Mouse (Mus musculus): ENCODE measurements around the gene Tnfrsf1b. TPM values are rescaled to one million over a fixed set of nuclear protein-coding genes. Genes with fewer than 3 reads are reported as not detected.

The Tnfrsf1b gene
- polyA plus RNA-seq, 1 experiment from 2014 or later: 3.2 TPM

- Histone ChIP-seq H3K27ac (ENCODE audit: low read length) (no peak overlapping the region), H3K9ac (replicated peaks; ENCODE audit: low read depth, low read length) (no peak overlapping the region), H3K9me3 (ENCODE audit: control insufficient read depth, low read depth, low read length) (no peaks in the 10 kb centered on the region), H3K36me3 (ENCODE audit: control insufficient read depth, insufficient read depth, low read length) (no peaks in the 10 kb centered on the region), H3K4me1 (ENCODE audit: control insufficient read depth, insufficient read depth, low read length) (no peaks in the 10 kb centered on the region), H3K27me3 (ENCODE audit: control insufficient read depth, insufficient read depth, low read length) (peaks cover 8% of the 10 kb centered on the region; the same call in 1 of the 2 replicates), H3K4me3 (ENCODE audit: low read depth, low read length) (no peak overlapping the region), H3K4me2 (replicated peaks; ENCODE audit: low read depth, low read length) (no peak overlapping the region)
- ATAC-seq (ENCODE audit: insufficient number of reproducible peaks, insufficient read depth, low FRiP score, low read depth): no peak
- WGBS: 79% methylated on average over 4 of the region's 4 CpGs
Observed at GRCm38 (mm10) chr4:145250002-145250401, 3.3 kb upstream of the Tnfrsf1b start.

- Histone ChIP-seq H3K4me3 (ENCODE audit: low read depth, low read length) (no peak overlapping the region), H3K4me1 (ENCODE audit: control insufficient read depth, insufficient read depth, low read length) (no peaks in the 10 kb centered on the region), H3K27me3 (ENCODE audit: control insufficient read depth, insufficient read depth, low read length) (peaks cover 13% of the 10 kb centered on the region; the same call in 1 of the 2 replicates), H3K9me3 (ENCODE audit: control insufficient read depth, low read depth, low read length) (no peaks in the 10 kb centered on the region), H3K9ac (replicated peaks; ENCODE audit: low read depth, low read length) (no peak overlapping the region), H3K4me2 (replicated peaks; ENCODE audit: low read depth, low read length) (no peak overlapping the region), H3K36me3 (ENCODE audit: control insufficient read depth, insufficient read depth, low read length) (no peaks in the 10 kb centered on the region), H3K27ac (ENCODE audit: low read length) (no peak overlapping the region)
- WGBS: 63% methylated on average over 2 of the region's 2 CpGs
- ATAC-seq (ENCODE audit: insufficient number of reproducible peaks, insufficient read depth, low FRiP score, low read depth): no peak
Observed at GRCm38 (mm10) chr4:145247556-145247955, 886 bp upstream of the Tnfrsf1b start.

DNA sequence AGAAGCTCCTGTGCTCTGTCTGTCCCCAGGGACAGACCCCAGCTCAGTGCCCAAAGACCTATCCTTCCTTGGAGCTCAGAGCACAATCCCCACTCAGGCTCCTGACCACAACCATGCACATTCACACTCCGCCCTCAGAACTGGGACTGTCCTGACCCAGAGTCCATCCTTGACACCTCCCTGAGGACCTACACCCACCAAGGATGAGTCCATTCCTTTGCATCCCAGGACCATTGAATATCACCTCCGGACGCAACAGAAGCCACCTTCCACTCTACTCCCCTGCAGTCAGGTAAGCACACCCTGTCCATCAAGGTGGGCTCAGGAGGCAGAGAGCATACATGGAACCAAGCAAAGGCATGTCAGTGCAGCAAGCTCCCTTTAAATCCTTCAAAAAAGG, 1.1 kb downstream of the Tnfrsf1b start:
- no peak for ATAC-seq (ENCODE audit: insufficient number of reproducible peaks, insufficient read depth, low FRiP score, low read depth)
- Histone ChIP-seq H3K9me3 (ENCODE audit: control insufficient read depth, low read depth, low read length) (no peaks in the 10 kb centered on the region), H3K9ac (replicated peaks; ENCODE audit: low read depth, low read length) (no peak overlapping the region), H3K27me3 (ENCODE audit: control insufficient read depth, insufficient read depth, low read length) (peaks cover 13% of the 10 kb centered on the region; the same call in 1 of the 2 replicates), H3K4me3 (ENCODE audit: low read depth, low read length) (peak overlapping the region; percentile 38; the same call in 1 of the 2 replicates), H3K27ac (ENCODE audit: low read length) (no peak overlapping the region), H3K4me2 (replicated peaks; ENCODE audit: low read depth, low read length) (no peak overlapping the region), H3K36me3 (ENCODE audit: control insufficient read depth, insufficient read depth, low read length) (no peaks in the 10 kb centered on the region), H3K4me1 (ENCODE audit: control insufficient read depth, insufficient read depth, low read length) (no peaks in the 10 kb centered on the region)
- WGBS: 90% methylated on average over 3 of the region's 3 CpGs

DNA sequence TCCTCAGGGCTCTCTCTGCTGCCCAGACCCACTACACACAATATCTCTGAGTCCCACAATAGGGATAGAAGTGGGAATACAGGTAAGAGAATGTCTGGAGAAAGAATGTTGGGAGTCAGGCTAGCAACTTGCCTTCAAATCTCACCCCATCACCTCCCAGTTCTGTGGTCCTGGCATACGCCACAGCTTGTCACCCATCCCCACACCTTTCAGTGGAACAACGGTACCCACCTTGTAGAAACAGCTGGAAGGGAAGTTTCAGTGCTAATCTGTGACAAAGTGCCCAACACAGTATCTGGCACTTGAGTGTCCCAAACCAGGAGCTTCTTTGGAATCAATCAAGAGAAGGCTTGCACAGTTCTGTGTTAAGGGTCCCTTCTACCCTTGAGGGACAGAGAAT, 2.0 kb downstream of the Tnfrsf1b start:
- no peak overlapping the region for H3K4me2 ChIP-seq (replicated peaks; ENCODE audit: low read depth, low read length)
- no peak for ATAC-seq (ENCODE audit: insufficient number of reproducible peaks, insufficient read depth, low FRiP score, low read depth)
- H3K9ac ChIP-seq (replicated peaks; ENCODE audit: low read depth, low read length): no peak overlapping the region
- WGBS: 85% methylated on average over 2 of the region's 2 CpGs
- no peaks in the 10 kb centered on the region for H3K9me3 ChIP-seq (ENCODE audit: control insufficient read depth, low read depth, low read length)
- peaks cover 13% of the 10 kb centered on the region; the same call in 1 of the 2 replicates for H3K27me3 ChIP-seq (ENCODE audit: control insufficient read depth, insufficient read depth, low read length)
- H3K36me3 ChIP-seq (ENCODE audit: control insufficient read depth, insufficient read depth, low read length): no peaks in the 10 kb centered on the region
- H3K4me1 ChIP-seq (ENCODE audit: control insufficient read depth, insufficient read depth, low read length): peaks cover 4% of the 10 kb centered on the region; the same call in 1 of the 2 replicates
- no peak overlapping the region for H3K4me3 ChIP-seq (ENCODE audit: low read depth, low read length)
- no peak overlapping the region for H3K27ac ChIP-seq (ENCODE audit: low read length)

- no peak overlapping the region for H3K27ac ChIP-seq (ENCODE audit: low read length)
Observed at GRCm38 (mm10) chr4:145242719-145243350, 3.8 kb downstream of the Tnfrsf1b start.

GRCm38 (mm10) chr4:145240723-145241231, 5.9 kb downstream of the Tnfrsf1b start:
- Histone ChIP-seq H3K27me3 (ENCODE audit: control insufficient read depth, insufficient read depth, low read length) (0 out of 2 replicates have a peak, but pooled peaks cover 5% of the 10 kb centered on the region), H3K9me3 (ENCODE audit: control insufficient read depth, low read depth, low read length) (no peaks in the 10 kb centered on the region), H3K9ac (replicated peaks; ENCODE audit: low read depth, low read length) (no peak overlapping the region), H3K27ac (ENCODE audit: low read length) (no peak overlapping the region), H3K4me1 (ENCODE audit: control insufficient read depth, insufficient read depth, low read length) (peaks cover 10% of the 10 kb centered on the region; the same call in 1 of the 2 replicates), H3K4me2 (replicated peaks; ENCODE audit: low read depth, low read length) (no peak overlapping the region), H3K36me3 (ENCODE audit: control insufficient read depth, insufficient read depth, low read length) (no peaks in the 10 kb centered on the region), H3K4me3 (ENCODE audit: low read depth, low read length) (no peak overlapping the region)
- 74% methylated on average over 4 of the region's 4 CpGs for WGBS
- ATAC-seq (ENCODE audit: insufficient number of reproducible peaks, insufficient read depth, low FRiP score, low read depth): no peak

More at GRCm38 (mm10) chr4:145242719-145243350, 3.8 kb downstream of the Tnfrsf1b start:
- no peak overlapping the region for H3K9ac ChIP-seq (replicated peaks; ENCODE audit: low read depth, low read length)
- no peaks in the 10 kb centered on the region for H3K9me3 ChIP-seq (ENCODE audit: control insufficient read depth, low read depth, low read length)
- H3K4me3 ChIP-seq (ENCODE audit: low read depth, low read length): no peak overlapping the region
- H3K36me3 ChIP-seq (ENCODE audit: control insufficient read depth, insufficient read depth, low read length): no peaks in the 10 kb centered on the region
- H3K4me2 ChIP-seq (replicated peaks; ENCODE audit: low read depth, low read length): no peak overlapping the region
- WGBS: 62% methylated on average over 1 of the region's 1 CpGs
- peaks cover 13% of the 10 kb centered on the region; the same call in 1 of the 2 replicates for H3K27me3 ChIP-seq (ENCODE audit: control insufficient read depth, insufficient read depth, low read length)
- H3K4me1 ChIP-seq (ENCODE audit: control insufficient read depth, insufficient read depth, low read length): peaks cover 10% of the 10 kb centered on the region; the same call in 1 of the 2 replicates
- ATAC-seq (ENCODE audit: insufficient number of reproducible peaks, insufficient read depth, low FRiP score, low read depth): no peak

DNA sequence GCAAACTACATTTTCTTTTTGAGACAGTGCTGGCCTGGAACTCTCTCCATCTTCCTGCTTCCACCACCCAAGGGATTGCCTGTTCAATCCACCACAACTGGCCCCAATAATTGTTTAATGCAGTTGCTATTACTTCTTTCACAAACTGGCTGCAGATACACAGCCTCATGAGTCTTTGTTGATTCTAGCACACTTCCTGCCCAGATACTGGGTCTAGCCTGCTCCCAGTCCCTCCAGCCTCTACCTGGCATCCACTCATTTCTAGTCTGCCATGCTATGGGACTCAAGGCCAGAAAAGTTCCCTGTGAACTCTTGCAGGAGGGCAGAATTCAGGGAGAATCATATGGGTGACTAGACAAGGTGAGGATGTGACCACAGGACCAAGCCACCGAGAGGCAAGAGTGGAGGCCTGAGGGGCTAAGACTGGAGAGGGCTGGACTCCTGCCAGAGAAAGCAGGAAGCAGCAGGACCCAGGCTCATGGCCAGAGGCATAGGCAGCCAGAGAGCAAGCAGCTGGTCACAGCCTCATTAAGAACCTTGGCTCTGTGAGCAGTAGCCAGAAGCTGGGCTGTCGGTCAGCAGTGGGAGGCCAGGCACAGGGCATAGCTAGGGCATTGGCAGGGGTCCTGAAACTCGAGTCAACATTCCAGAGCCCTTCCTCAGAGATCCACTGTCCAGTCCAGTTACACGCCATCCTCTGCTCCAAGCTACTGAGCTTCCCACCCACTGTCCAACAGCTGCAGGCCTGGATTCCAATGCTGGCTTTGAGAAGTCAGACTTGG, 7.4 kb downstream of the Tnfrsf1b start:
- H3K9me3 ChIP-seq (ENCODE audit: control insufficient read depth, low read depth, low read length): no peaks in the 10 kb centered on the region
- no peak overlapping the region for H3K4me3 ChIP-seq (ENCODE audit: low read depth, low read length)
- no peaks in the 10 kb centered on the region for H3K27me3 ChIP-seq (ENCODE audit: control insufficient read depth, insufficient read depth, low read length)
- H3K36me3 ChIP-seq (ENCODE audit: control insufficient read depth, insufficient read depth, low read length): no peaks in the 10 kb centered on the region
- peaks cover 10% of the 10 kb centered on the region; the same call in 1 of the 2 replicates for H3K4me1 ChIP-seq (ENCODE audit: control insufficient read depth, insufficient read depth, low read length)
- H3K27ac ChIP-seq (ENCODE audit: low read length): peak overlapping the region; percentile 61
- no peak overlapping the region for H3K9ac ChIP-seq (replicated peaks; ENCODE audit: low read depth, low read length)
- no peak overlapping the region for H3K4me2 ChIP-seq (replicated peaks; ENCODE audit: low read depth, low read length)
- peak; percentile 77; the same call in 1 of the 2 replicates for ATAC-seq (ENCODE audit: insufficient number of reproducible peaks, insufficient read depth, low FRiP score, low read depth)
- WGBS: 25% methylated on average over 4 of the region's 4 CpGs

GRCm38 (mm10) chr4:145236027-145236426, 10.6 kb downstream of the Tnfrsf1b start:
- WGBS: 90% methylated on average over 7 of the region's 7 CpGs
- ATAC-seq (ENCODE audit: insufficient number of reproducible peaks, insufficient read depth, low FRiP score, low read depth): no peak
- H3K9me3 ChIP-seq (ENCODE audit: control insufficient read depth, low read depth, low read length): no peaks in the 10 kb centered on the region
- H3K4me2 ChIP-seq (replicated peaks; ENCODE audit: low read depth, low read length): no peak overlapping the region
- no peak overlapping the region for H3K9ac ChIP-seq (replicated peaks; ENCODE audit: low read depth, low read length)
- H3K36me3 ChIP-seq (ENCODE audit: control insufficient read depth, insufficient read depth, low read length): no peaks in the 10 kb centered on the region
- no peak overlapping the region for H3K4me3 ChIP-seq (ENCODE audit: low read depth, low read length)
- H3K27ac ChIP-seq (ENCODE audit: low read length): no peak overlapping the region
- peaks cover 10% of the 10 kb centered on the region; the same call in 1 of the 2 replicates for H3K4me1 ChIP-seq (ENCODE audit: control insufficient read depth, insufficient read depth, low read length)
- H3K27me3 ChIP-seq (ENCODE audit: control insufficient read depth, insufficient read depth, low read length): no peaks in the 10 kb centered on the region

Measured in stomach, embryonic 14.5 days (tissue).